Mouse (Mus musculus) embryonic fibroblast, embryonic 13.5 days (primary cell): ENCODE results near the gene Zranb1. TPM values are rescaled to one million over a fixed set of nuclear protein-coding genes. Genes with fewer than 3 reads are reported as not detected.

Experiments used
- H3K27ac ChIP-seq: 2 replicates; pipeline ENCODE4 v1.5.1; 2012; ENCODE audit warnings: low read length, control low read depth, inconsistent platforms; ENCODE audit not compliant: insufficient read depth
- H3K4me1 ChIP-seq: 2 replicates; pipeline ENCODE4 v1.6.1; 2011; ENCODE audit warnings: low read length; ENCODE audit not compliant: control insufficient read depth, insufficient read depth
- H3K4me3 ChIP-seq: 2 replicates; pipeline ENCODE4 v1.5.1; 2011; ENCODE audit warnings: mild to moderate bottlenecking, control low read depth, low read length; ENCODE audit not compliant: insufficient read depth
- CTCF ChIP-seq: IDR thresholded peaks from 2 replicates; pipeline ENCODE4 v1.5.1; 2011; ENCODE audit warnings: mild to moderate bottlenecking, control low read depth, low read length, moderate library complexity, borderline replicate concordance; ENCODE audit not compliant: insufficient read depth
- POLR2A ChIP-seq: IDR thresholded peaks from 2 replicates; pipeline ENCODE4 v1.6.1; 2011; ENCODE audit warnings: low read depth, mild to moderate bottlenecking, control low read depth, low read length, moderate library complexity
- polyA plus RNA-seq: library from polyadenylated mRNA; stranded (reverse); fragments of >200 nt; gene quantifications from 2 replicates; pipeline ENCODE4 v1.2.4, GENCODE M21; 2011; ENCODE audit warnings: low read depth; ENCODE audit not compliant: missing spikeins, insufficient read length

Zranb1 gene
- polyA plus RNA-seq, 1 experiment = 24.1 TPM

- no peaks in the 10 kb centered on the region for H3K4me1 ChIP-seq
- no peak overlapping the region for H3K4me3 ChIP-seq
- TF ChIP-seq POLR2A (no peak), CTCF (no peak)
- H3K27ac ChIP-seq = no peak overlapping the region
Measured at GRCm38 (mm10) chr7:132965707-132966106, 34.8 kb downstream of the Zranb1 start.

GRCm38 (mm10) chr7:132972079-132972478, 41.1 kb downstream of the Zranb1 start:
- Histone ChIP-seq H3K4me1 (no peaks in the 10 kb centered on the region), H3K27ac (no peak overlapping the region), H3K4me3 (no peak overlapping the region)
- no peak for TF ChIP-seq CTCF
- TF ChIP-seq POLR2A = no peak

- H3K27ac ChIP-seq = no peak overlapping the region
- no peak overlapping the region for H3K4me3 ChIP-seq
- H3K4me1 ChIP-seq = no peaks in the 10 kb centered on the region
- TF ChIP-seq POLR2A = no peak
- TF ChIP-seq CTCF = no peak
Measured at GRCm38 (mm10) chr7:132976079-132976478, 45.1 kb downstream of the Zranb1 start.

- TF ChIP-seq POLR2A = no peak
- TF ChIP-seq CTCF = no peak
- H3K4me1 ChIP-seq = no peaks in the 10 kb centered on the region
- H3K27ac ChIP-seq = no peak overlapping the region
- H3K4me3 ChIP-seq = no peak overlapping the region
Measured at GRCm38 (mm10) chr7:132977981-132978380, 47.0 kb downstream of the Zranb1 start.

- no peaks in the 10 kb centered on the region for H3K4me1 ChIP-seq
- no peak for TF ChIP-seq POLR2A
- no peak for TF ChIP-seq CTCF
- no peak overlapping the region for H3K27ac ChIP-seq
- H3K4me3 ChIP-seq = no peak overlapping the region
Measured at GRCm38 (mm10) chr7:132982639-132983038, 51.7 kb downstream of the Zranb1 start.

- H3K4me1 ChIP-seq = no peaks in the 10 kb centered on the region
- no peak overlapping the region for H3K27ac ChIP-seq
- H3K4me3 ChIP-seq = no peak overlapping the region
- no peak for TF ChIP-seq CTCF
- no peak for TF ChIP-seq POLR2A
Measured at GRCm38 (mm10) chr7:132989839-132990238, 58.9 kb downstream of the Zranb1 start.

- no peak overlapping the region for H3K27ac ChIP-seq
- TF ChIP-seq POLR2A = no peak
- TF ChIP-seq CTCF = no peak
Measured at GRCm38 (mm10) chr7:132991240-132991900, 60.4 kb downstream of the Zranb1 start.

GRCm38 (mm10) chr7:132992967-132993615, 62.1 kb downstream of the Zranb1 start:
- no peak overlapping the region for H3K4me3 ChIP-seq
- H3K27ac ChIP-seq = no peak overlapping the region
- H3K4me1 ChIP-seq = no peaks in the 10 kb centered on the region
- no peak for TF ChIP-seq POLR2A
- no peak for TF ChIP-seq CTCF

More at GRCm38 (mm10) chr7:132991240-132991900, 60.4 kb downstream of the Zranb1 start:
- H3K4me3 ChIP-seq = no peak overlapping the region
- no peaks in the 10 kb centered on the region for H3K4me1 ChIP-seq

GRCm38 (mm10) chr7:132994120-132994519, 63.2 kb downstream of the Zranb1 start:
- TF ChIP-seq POLR2A (no peak), CTCF (0 out of 2 replicates have a peak, but pooled peaks have one; percentile 24)
- Histone ChIP-seq H3K27ac (no peak overlapping the region), H3K4me1 (no peaks in the 10 kb centered on the region), H3K4me3 (no peak overlapping the region)

- no peak overlapping the region for H3K27ac ChIP-seq
- TF ChIP-seq POLR2A (no peak), CTCF (no peak)
- H3K4me3 ChIP-seq = no peak overlapping the region
- no peaks in the 10 kb centered on the region for H3K4me1 ChIP-seq
Measured at GRCm38 (mm10) chr7:132994628-132995191, 63.8 kb downstream of the Zranb1 start.
